Mouse (Mus musculus) myocyte (in vitro differentiated cells): ENCODE results near the gene Rab23. TPM values are rescaled to one million over a fixed set of nuclear protein-coding genes. Genes with fewer than 3 reads are reported as not detected.
"Not testable (repeated sequence)": the region's sequence is repeated elsewhere in the genome, so short reads cannot be mapped to it uniquely, and the experiment has no call there.

Experiments
- H3K27me3 ChIP-seq: one replicate; pipeline ENCODE4 v1.6.1; 2011; ENCODE audit not compliant: control insufficient read depth, insufficient read depth, insufficient read length
- H3K36me3 ChIP-seq: one replicate; pipeline ENCODE4 v1.6.1; 2011; ENCODE audit not compliant: control insufficient read depth, insufficient read depth
- H3K4me2 ChIP-seq: one replicate; pipeline ENCODE4 v1.6.1; 2011; ENCODE audit warnings: low read depth, control low read depth
- H3K4me3 ChIP-seq: one replicate; pipeline ENCODE4 v1.5.1; 2011; ENCODE audit warnings: mild to moderate bottlenecking, control low read depth, moderate library complexity
- H3K79me2 ChIP-seq: one replicate; pipeline ENCODE4 v1.6.1; 2011; ENCODE audit not compliant: control insufficient read depth, insufficient read depth
- H3ac ChIP-seq: one replicate; pipeline ENCODE4 v1.6.1; 2011; ENCODE audit not compliant: control insufficient read depth, insufficient read length
- CEBPB ChIP-seq: IDR thresholded peaks from 2 replicates; pipeline ENCODE4 v1.6.1; 2011; ENCODE audit warnings: mild to moderate bottlenecking, moderate library complexity; ENCODE audit not compliant: poor library complexity, insufficient read depth, severe bottlenecking
- E2F4 ChIP-seq: IDR thresholded peaks from one replicate; pipeline ENCODE4 v1.6.1; 2011; ENCODE audit warnings: mild to moderate bottlenecking, control low read depth, moderate library complexity; ENCODE audit not compliant: insufficient read depth
- MAX ChIP-seq: IDR thresholded peaks from one replicate; pipeline ENCODE4 v1.6.1; 2011; ENCODE audit warnings: low read depth, mild to moderate bottlenecking, control low read depth
- MYOD1 ChIP-seq, 3 experiments: IDR thresholded peaks; one replicate each; pipeline ENCODE4 v1.6.1; 2011; ENCODE audit warnings: control low read depth in 2 of 3, low read depth in 2 of 3, mild to moderate bottlenecking in 2 of 3, moderate library complexity in 1 of 3; ENCODE audit not compliant: insufficient read length in 2 of 3, control insufficient read depth in 1 of 3
- MYOG ChIP-seq, 3 experiments: IDR thresholded peaks; one replicate each; pipeline ENCODE4 v1.6.1; 2011; ENCODE audit warnings: control low read depth in 2 of 3, low read depth in 2 of 3, mild to moderate bottlenecking in 2 of 3; ENCODE audit not compliant: insufficient read length in 2 of 3, control insufficient read depth in 1 of 3, insufficient read depth in 1 of 3
- POLR2A ChIP-seq: IDR thresholded peaks from one replicate; pipeline ENCODE4 v1.6.1; 2011; ENCODE audit warnings: low read depth, mild to moderate bottlenecking, control low read depth, moderate library complexity; ENCODE audit not compliant: insufficient read length
- POLR2AphosphoS2 ChIP-seq: IDR thresholded peaks from one replicate; pipeline ENCODE4 v1.6.1; 2011; ENCODE audit warnings: low read depth, control low read depth; ENCODE audit not compliant: insufficient read length
- REST ChIP-seq: IDR thresholded peaks from one replicate; pipeline ENCODE4 v1.6.1; 2011; ENCODE audit warnings: mild to moderate bottlenecking, control low read depth, moderate library complexity; ENCODE audit not compliant: insufficient read depth, insufficient read length
- SRF ChIP-seq: IDR thresholded peaks from one replicate; pipeline ENCODE4 v1.6.1; 2011; ENCODE audit warnings: low read depth; ENCODE audit not compliant: control insufficient read depth, insufficient read length
- TCF12 ChIP-seq: IDR thresholded peaks from one replicate; pipeline ENCODE4 v1.6.1; 2011; ENCODE audit warnings: mild to moderate bottlenecking, control low read depth; ENCODE audit not compliant: poor library complexity, insufficient read depth, severe bottlenecking
- TCF3 ChIP-seq: IDR thresholded peaks from one replicate; pipeline ENCODE4 v1.6.1; 2011; ENCODE audit warnings: low read depth, control low read depth; ENCODE audit not compliant: insufficient read length
- USF1 ChIP-seq: IDR thresholded peaks from one replicate; pipeline ENCODE4 v1.6.1; 2011; ENCODE audit warnings: low read depth, mild to moderate bottlenecking, control low read depth, moderate library complexity
- polyA plus RNA-seq: library from polyadenylated mRNA; unstranded; fragments of >200 nt; fragmentation: generic; extraction: Trizol; gene quantifications from one replicate; pipeline ENCODE4 v1.2.1, GENCODE M21; 2012; ENCODE audit warnings: missing spikeins

The Rab23 gene
- polyA plus RNA-seq, 1 experiment, result 8.7 TPM

GRCm38 (mm10) chr1:33745901-33746300 is 26.2 kb downstream of the Rab23 start:
- TF ChIP-seq E2F4 (no peak), MYOD1 (IDR thresholded peaks at IDR 0.05; ENCODE audit: control insufficient read depth in 1 of 3, insufficient read length in 2 of 3, low read depth in 2 of 3) (no peak)
- Histone ChIP-seq H3K27me3 (no peaks in the 10 kb centered on the region), H3K36me3 (no peaks in the 10 kb centered on the region), H3K4me3 (no peak overlapping the region), H3K4me2 (no peak overlapping the region), H3ac (no peak overlapping the region), H3K79me2 (no peaks in the 10 kb centered on the region)

DNA sequence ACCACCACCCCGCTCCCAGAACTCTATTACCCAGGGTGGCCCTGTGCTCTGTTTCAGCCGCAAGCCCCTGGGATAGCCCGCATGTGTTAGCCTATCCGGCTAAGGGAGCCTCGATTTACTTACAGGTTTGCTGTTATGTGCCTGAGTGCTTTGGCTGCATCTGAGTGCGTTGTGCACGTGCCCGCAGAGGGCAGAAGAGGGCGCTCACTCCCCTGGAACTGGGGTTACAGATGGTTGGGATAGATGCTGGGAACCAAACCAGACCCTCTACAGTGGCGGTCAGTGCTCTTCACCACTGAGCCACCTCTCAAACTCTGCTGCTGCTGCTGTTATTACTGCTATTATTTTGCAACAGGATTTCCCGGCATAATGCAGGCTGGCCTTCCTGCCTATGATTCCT is 29.4 kb downstream of the Rab23 start:
- no peak overlapping the region for H3K4me3 ChIP-seq
- no peak overlapping the region for H3ac ChIP-seq
- no peak for TF ChIP-seq POLR2AphosphoS2
- TF ChIP-seq MYOD1 (IDR thresholded peaks at IDR 0.05; ENCODE audit: control insufficient read depth in 1 of 3, insufficient read length in 2 of 3, low read depth in 2 of 3), result no peak
- no peak for TF ChIP-seq TCF3
- no peak for TF ChIP-seq CEBPB
- TF ChIP-seq MYOG (IDR thresholded peaks at IDR 0.05; ENCODE audit: control insufficient read depth in 1 of 3, insufficient read depth in 1 of 3, insufficient read length in 2 of 3, low read depth in 2 of 3), result no peak
- no peak for TF ChIP-seq USF1
- TF ChIP-seq REST, result no peak
- TF ChIP-seq POLR2A, result no peak
- no peak for TF ChIP-seq E2F4
- no peak for TF ChIP-seq MAX
- TF ChIP-seq SRF, result no peak
- no peak for TF ChIP-seq TCF12
- H3K36me3 ChIP-seq, result no peaks in the 10 kb centered on the region
- H3K4me2 ChIP-seq, result no peak overlapping the region
- H3K79me2 ChIP-seq, result peaks cover 9% of the 10 kb centered on the region
- H3K27me3 ChIP-seq, result no peaks in the 10 kb centered on the region

DNA sequence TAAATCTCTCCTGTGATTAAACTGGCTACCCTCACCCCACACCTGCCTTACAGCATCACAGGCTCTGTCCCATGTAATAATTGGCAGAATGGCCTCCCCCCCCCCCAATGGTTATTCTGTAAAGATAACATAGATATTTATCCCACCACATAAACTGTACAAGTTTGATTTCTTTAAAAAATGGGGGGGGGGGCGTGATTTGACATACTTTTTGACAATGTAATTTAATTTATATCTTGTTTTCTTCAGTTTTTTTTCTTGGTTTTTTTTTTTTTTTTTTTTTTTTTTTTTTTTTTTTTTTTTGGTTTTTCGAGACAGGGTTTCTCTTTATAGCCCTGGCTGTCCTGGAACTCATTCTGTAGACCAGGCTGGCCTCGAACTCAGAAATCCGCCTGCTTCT is 30.0 kb downstream of the Rab23 start:
- not testable (repeated sequence) for H3K36me3 ChIP-seq

GRCm38 (mm10) chr1:33751283-33751682 is 31.6 kb downstream of the Rab23 start:
- TF ChIP-seq TCF12, result no peak
- peak in 1 of 3 experiments; percentile 4 for TF ChIP-seq MYOD1 (IDR thresholded peaks at IDR 0.05; ENCODE audit: control insufficient read depth in 1 of 3, insufficient read length in 2 of 3, low read depth in 2 of 3)
- Histone ChIP-seq H3ac (no peak overlapping the region), H3K4me3 (no peak overlapping the region), H3K4me2 (no peak overlapping the region), H3K79me2 (peaks cover 21% of the 10 kb centered on the region), H3K36me3 (no peaks in the 10 kb centered on the region), H3K27me3 (no peaks in the 10 kb centered on the region)

More for the DNA sequence above, 30.0 kb downstream of the Rab23 start:
- not testable (repeated sequence) for H3K27me3 ChIP-seq, H3K4me3 ChIP-seq, H3K4me2 ChIP-seq, H3K79me2 ChIP-seq, H3ac ChIP-seq

GRCm38 (mm10) chr1:33754089-33754488 is 34.4 kb downstream of the Rab23 start:
- Histone ChIP-seq H3K4me3 (no peak overlapping the region), H3ac (no peak overlapping the region), H3K36me3 (no peaks in the 10 kb centered on the region), H3K79me2 (peaks cover 31% of the 10 kb centered on the region), H3K4me2 (no peak overlapping the region), H3K27me3 (no peaks in the 10 kb centered on the region)
- TF ChIP-seq E2F4 (no peak), SRF (no peak), POLR2A (no peak), CEBPB (no peak), MAX (no peak), POLR2AphosphoS2 (no peak), TCF12 (no peak), REST (no peak), MYOG (IDR thresholded peaks at IDR 0.05; ENCODE audit: control insufficient read depth in 1 of 3, insufficient read depth in 1 of 3, insufficient read length in 2 of 3, low read depth in 2 of 3) (no peak)

DNA sequence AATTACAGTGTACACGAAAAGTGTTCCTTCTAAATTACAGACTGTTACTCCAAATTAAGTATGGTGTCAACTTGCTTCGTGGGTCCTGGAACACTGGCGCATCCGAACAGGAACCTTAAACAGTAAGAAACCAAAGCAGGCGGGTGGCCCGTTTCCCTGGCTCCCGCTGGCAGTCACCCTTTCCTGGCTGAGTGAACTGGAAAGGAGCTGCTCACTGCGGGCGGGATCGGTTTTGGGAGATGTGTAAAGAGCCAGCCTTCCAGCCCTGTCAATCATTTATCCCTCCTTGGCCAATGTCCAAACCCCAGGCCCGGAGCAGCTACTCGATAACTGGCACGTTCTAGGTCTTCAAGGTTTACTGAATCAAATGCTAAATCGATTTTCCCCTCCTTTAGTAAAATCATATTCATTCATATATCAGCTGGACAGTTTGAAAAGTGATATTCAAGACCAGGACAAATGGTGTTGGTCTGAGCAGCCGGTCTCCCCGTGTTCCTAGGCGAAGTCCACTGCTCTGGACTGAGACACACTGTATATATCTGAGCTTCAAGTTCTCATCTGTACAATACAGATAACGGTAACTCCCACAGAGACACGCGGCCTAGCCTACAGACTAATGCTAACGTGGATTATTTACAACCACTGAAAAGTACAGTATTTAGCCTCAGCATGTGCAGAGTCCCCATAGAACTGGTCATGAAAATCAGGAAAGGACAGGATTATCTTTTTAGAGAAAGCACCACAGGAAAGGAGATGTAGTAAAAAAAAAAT is 35.5 kb downstream of the Rab23 start:
- TF ChIP-seq TCF12 (no peak), POLR2A (no peak), MYOD1 (IDR thresholded peaks at IDR 0.05; ENCODE audit: control insufficient read depth in 1 of 3, insufficient read length in 2 of 3, low read depth in 2 of 3) (no peak), REST (no peak), USF1 (no peak), E2F4 (no peak), SRF (no peak), TCF3 (no peak), MAX (no peak), CEBPB (no peak), POLR2AphosphoS2 (no peak), MYOG (IDR thresholded peaks at IDR 0.05; ENCODE audit: control insufficient read depth in 1 of 3, insufficient read depth in 1 of 3, insufficient read length in 2 of 3, low read depth in 2 of 3) (no peak)
- H3K4me3 ChIP-seq, result no peak overlapping the region
- H3K4me2 ChIP-seq, result no peak overlapping the region
- H3ac ChIP-seq, result no peak overlapping the region
- no peaks in the 10 kb centered on the region for H3K36me3 ChIP-seq
- H3K27me3 ChIP-seq, result no peaks in the 10 kb centered on the region
- H3K79me2 ChIP-seq, result peaks cover 31% of the 10 kb centered on the region
